Mouse (Mus musculus) MEL (cell line): ENCODE measurements around the gene Zhx3.

Experiments used
- CTCF ChIP-seq, 3 experiments: IDR thresholded peaks in 2 of 3; conservative IDR thresholded peaks in 1 of 3; 2 replicates each; pipeline ENCODE4 v1.5.1; 2011 to 2012; ENCODE audit warnings: low read length in 3 of 3, low read depth in 2 of 3, mild to moderate bottlenecking in 2 of 3, improper control_type of control experiment in 1 of 3, inconsistent platforms in 1 of 3, mixed read lengths in 1 of 3, moderate library complexity in 1 of 3; ENCODE audit not compliant: control insufficient read depth in 1 of 3, insufficient read depth in 1 of 3, poor library complexity in 1 of 3, severe bottlenecking in 1 of 3
- ETS1 ChIP-seq: IDR thresholded peaks from 2 replicates; pipeline ENCODE4 v1.6.1; 2012; ENCODE audit warnings: low read depth, mild to moderate bottlenecking, inconsistent platforms, low read length, improper control_type of control experiment, moderate library complexity
- HCFC1 ChIP-seq: IDR thresholded peaks from 2 replicates; pipeline ENCODE4 v1.6.1; 2012; ENCODE audit warnings: low read depth, mild to moderate bottlenecking, inconsistent platforms, low read length, improper control_type of control experiment, moderate library complexity
- MAFK ChIP-seq: IDR thresholded peaks from 2 replicates; pipeline ENCODE4 v1.6.1; 2011; ENCODE audit warnings: low read depth, mild to moderate bottlenecking, low read length, improper control_type of control experiment, borderline replicate concordance

DNA sequence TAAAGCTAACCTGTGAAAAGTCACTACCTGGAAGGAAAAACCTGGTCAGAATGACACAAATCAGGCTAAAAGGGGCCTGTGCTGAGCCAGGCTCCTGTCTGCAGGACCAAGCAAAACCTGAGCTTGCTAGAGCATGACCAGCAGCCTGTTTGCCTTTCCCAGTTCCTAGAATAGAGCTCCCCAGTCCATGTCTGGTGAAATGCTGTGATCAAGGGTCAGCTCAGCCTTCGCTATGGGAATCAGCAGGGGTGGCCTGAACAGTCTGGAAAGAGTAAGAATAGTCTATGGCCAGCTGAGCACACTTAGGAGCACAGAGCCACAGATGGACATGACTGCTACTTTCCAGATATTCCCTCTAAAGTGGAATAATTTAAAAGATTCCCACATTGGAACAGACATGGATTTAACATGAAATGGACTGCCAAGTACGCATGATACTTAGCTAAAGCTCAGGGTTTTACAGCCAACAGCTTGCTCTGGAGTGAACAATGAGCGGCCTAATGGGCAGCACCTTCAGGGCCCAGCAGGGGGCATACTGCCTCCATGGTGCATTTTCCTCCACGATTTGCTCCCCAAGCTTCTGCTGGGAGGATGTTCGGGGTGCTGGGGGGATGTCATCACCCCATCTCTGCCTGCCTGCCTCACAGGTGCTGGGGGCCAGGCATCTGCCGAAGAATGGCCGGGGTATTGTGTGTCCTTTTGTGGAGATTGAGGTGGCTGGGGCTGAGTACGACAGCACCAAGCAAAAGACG is 112.2 kb downstream of the Zhx3 start:
- TF ChIP-seq HCFC1 (no peak), MAFK (no peak), CTCF (IDR thresholded peaks at IDR 0.05 in 2 of 3, conservative IDR thresholded peaks at IDR 0.05 in 1 of 3; ENCODE audit: control insufficient read depth in 1 of 3, insufficient read depth in 1 of 3, low read depth in 2 of 3, low read length in 3 of 3, poor library complexity in 1 of 3, severe bottlenecking in 1 of 3) (peak; percentile 60 to 71 (median 60)), ETS1 (no peak)
